In the genomic region with DNA sequence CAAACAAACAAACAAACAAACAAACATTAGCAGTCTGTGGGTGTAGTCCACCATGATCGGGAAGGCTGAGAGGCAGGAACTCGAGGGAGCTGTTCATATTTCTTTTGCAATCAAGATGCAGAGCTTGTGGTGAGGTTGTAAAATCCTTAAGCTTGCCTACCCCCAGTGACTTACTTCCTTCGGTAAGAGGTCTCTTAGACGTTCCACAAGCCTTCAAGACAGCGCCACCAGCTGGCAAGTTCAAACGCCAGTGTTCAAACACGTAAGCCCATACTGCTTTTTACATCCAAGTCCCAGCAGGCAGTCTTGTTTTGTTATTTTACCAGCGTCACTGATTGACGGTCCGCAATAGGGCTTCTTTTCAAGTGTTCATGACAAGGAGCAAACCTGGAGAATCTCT, we compare ENCODE assay signal across 8 mouse cellular contexts.
DNase-seq lines count a peak whose midpoint lies in the region; TF ChIP-seq lines count a peak whose summit lies in the region.
"Had no signal": no experiment of that assay in that cellular context is flagged by ENCODE, and none has a peak within 500 bp of the region (broad histone marks: within the 10 kb centered on the region; RNA-seq: fewer than 3 reads in every experiment).

No protein-coding gene starts in this region.

- H3K4me3 ChIP-seq in layer of hippocampus, adult 2 months, result no peak overlapping the region
- H3K4me3 ChIP-seq: limb, embryonic 13.5 days had no signal

- no peak overlapping the region for H3K27ac ChIP-seq in layer of hippocampus, adult 2 months
- H3K27ac ChIP-seq: limb, embryonic 13.5 days had no signal

- no peak for DNase-seq in layer of hippocampus, adult 2 months (ENCODE audit: low spot score in 2 of 2)
- no peak for DNase-seq in layer of hippocampus, postnatal 10 days (ENCODE audit: low spot score in 2 of 2)
- peak; percentile 55 for DNase-seq in T-cell, adult 2 months (ENCODE audit: low spot score)
- DNase-seq in embryo, embryonic 10.5 days (ENCODE audit: low spot score), result peak; percentile 50
- peak; percentile 62 for DNase-seq in testis, postnatal 10 days (ENCODE audit: low spot score)
- no peak for DNase-seq in urinary bladder, adult 2 months (ENCODE audit: low spot score)
- DNase-seq in right cerebral cortex, postnatal 25 days, result no peak

- peak; percentile 55 for TF ChIP-seq CTCF in layer of hippocampus, adult 2 months (conservative IDR thresholded peaks at IDR 0.05)

Comparison
In these comparisons a context has a peak if more than half of its experiments do, and no peak if none do; other contexts are left out.
1. DNase-seq: peak in T-cell, adult 2 months (single experiment), embryo, embryonic 10.5 days (single experiment) and testis, postnatal 10 days (single experiment); none in layer of hippocampus, adult 2 months (0 of 2), layer of hippocampus, postnatal 10 days (0 of 2), urinary bladder, adult 2 months (single experiment) and right cerebral cortex, postnatal 25 days (single experiment).